Mouse (Mus musculus) kidney, adult 11 months (tissue): ENCODE data around the gene Rprml.

Experiments
- DNase-seq: peaks from one replicate; pipeline ENCODE4 v3.0.0; 2022

Rprml gene

GRCm38 (mm10) chr11:103649301-103649982 lies at the start of gene Rprml:
Gene Rprml (plus strand): TSS chr11:103649570.
- DNase-seq, result no peak

- no peak for DNase-seq
Measured at GRCm38 (mm10) chr11:103606611-103607010, 42.8 kb upstream of the Rprml start.

GRCm38 (mm10) chr11:103610772-103611171 lies 38.6 kb upstream of the Rprml start:
- no peak for DNase-seq

GRCm38 (mm10) chr11:103621040-103621439 lies 28.3 kb upstream of the Rprml start, which contains the start of gene Gm884:
Gene Gm884 (minus strand): TSS chr11:103621140.
- DNase-seq, result no peak

GRCm38 (mm10) chr11:103627453-103627852 lies 21.9 kb upstream of the Rprml start:
- no peak for DNase-seq

GRCm38 (mm10) chr11:103634806-103635205 lies 14.6 kb upstream of the Rprml start:
- no peak for DNase-seq

GRCm38 (mm10) chr11:103635481-103635880 lies 13.9 kb upstream of the Rprml start:
- DNase-seq, result no peak

- DNase-seq, result no peak
Measured at GRCm38 (mm10) chr11:103636261-103636660, 13.1 kb upstream of the Rprml start.

GRCm38 (mm10) chr11:103638790-103639189 lies 10.6 kb upstream of the Rprml start, which contains the start of gene Lyzl6:
Gene Lyzl6 (minus strand): TSS chr11:103638890.
- DNase-seq, result no peak

- no peak for DNase-seq
Measured at GRCm38 (mm10) chr11:103639407-103639946, 9.9 kb upstream of the Rprml start.

- DNase-seq, result no peak
Measured at GRCm38 (mm10) chr11:103643211-103643610, 6.2 kb upstream of the Rprml start.

GRCm38 (mm10) chr11:103645731-103646130 lies 3.6 kb upstream of the Rprml start:
- no peak for DNase-seq

GRCm38 (mm10) chr11:103646301-103646700 lies 3.1 kb upstream of the Rprml start:
- DNase-seq, result no peak

GRCm38 (mm10) chr11:103647921-103648620 lies 1.3 kb upstream of the Rprml start:
- DNase-seq, result no peak

- no peak for DNase-seq
Measured at GRCm38 (mm10) chr11:103648656-103649055, 714 bp upstream of the Rprml start.

- DNase-seq, result no peak
Measured at GRCm38 (mm10) chr11:103649983-103650493, 668 bp downstream of the Rprml start.

- no peak for DNase-seq
Measured at GRCm38 (mm10) chr11:103651426-103651825, 2.1 kb downstream of the Rprml start.

GRCm38 (mm10) chr11:103653359-103653965 lies 4.1 kb downstream of the Rprml start:
- DNase-seq, result no peak

- no peak for DNase-seq
Measured at GRCm38 (mm10) chr11:103656520-103656919, 7.2 kb downstream of the Rprml start.

- DNase-seq, result no peak
Measured at GRCm38 (mm10) chr11:103658189-103658588, 8.8 kb downstream of the Rprml start.

- no peak for DNase-seq
Measured at GRCm38 (mm10) chr11:103661863-103662262, 12.5 kb downstream of the Rprml start.

- no peak for DNase-seq
Measured at GRCm38 (mm10) chr11:103662546-103662945, 13.2 kb downstream of the Rprml start.

GRCm38 (mm10) chr11:103663119-103663518 lies 13.7 kb downstream of the Rprml start:
- no peak for DNase-seq
